Mouse (Mus musculus): ENCODE data around the gene Coq10b. TPM values are rescaled to one million over a fixed set of nuclear protein-coding genes. Genes with fewer than 3 reads are reported as not detected.

Coq10b gene
- total RNA-seq, 2 experiments from 2014 or later: 113 to 139 TPM

DNA sequence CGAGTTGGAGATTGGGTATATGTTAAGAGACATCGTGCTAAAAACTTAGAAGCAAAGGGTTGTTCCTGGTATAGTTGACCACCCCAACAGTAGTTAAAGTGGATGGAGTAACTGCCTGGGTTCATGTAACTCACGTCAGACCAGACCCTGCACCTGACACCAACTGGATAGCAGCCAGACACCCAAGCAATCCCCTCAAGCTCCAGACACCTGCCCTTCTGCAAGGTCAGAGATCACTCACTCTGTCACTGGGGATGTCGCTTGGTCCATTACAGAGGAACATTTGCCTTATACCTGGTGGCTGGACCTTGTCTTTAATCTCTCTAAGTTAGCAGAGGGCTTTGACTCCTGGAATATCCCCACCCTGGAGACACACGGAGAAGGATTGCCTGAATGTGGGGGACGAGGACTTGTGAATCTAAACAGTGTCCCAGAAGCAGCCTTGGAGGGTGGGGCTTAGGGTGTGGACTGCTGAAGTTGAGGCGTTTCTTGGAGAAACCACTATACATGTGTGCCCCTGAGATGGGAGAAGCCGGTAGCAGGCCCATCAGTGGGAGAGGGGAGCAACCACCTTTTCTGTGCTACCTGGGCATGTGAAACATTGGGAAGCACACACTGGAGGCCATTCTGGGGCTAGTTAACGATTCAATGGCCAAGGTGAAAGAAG, 54.5 kb downstream of the Coq10b start:
- no peak for DNase-seq (ENCODE audit: low spot score in 2 of 2)

DNA sequence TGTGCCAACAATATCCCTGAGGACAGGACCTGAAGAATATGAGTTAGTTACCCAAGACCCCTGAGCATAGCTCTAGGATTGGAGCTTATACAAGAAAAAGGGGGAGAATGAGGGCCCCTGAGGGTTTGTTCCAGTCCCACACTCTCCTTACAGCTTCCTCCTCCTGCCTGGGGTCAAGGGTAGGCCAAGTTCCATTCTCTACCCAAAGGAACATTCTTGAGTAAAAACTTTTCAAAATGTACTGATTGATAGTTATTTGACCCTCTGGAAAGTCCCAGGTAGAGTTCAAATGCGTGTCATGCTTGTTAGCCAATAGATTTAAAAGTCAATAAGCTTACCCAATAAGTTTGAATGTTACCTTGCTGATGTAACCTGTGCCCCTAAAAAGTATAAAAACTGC, 55.1 kb downstream of the Coq10b start:
- no peak for DNase-seq (ENCODE audit: low spot score in 2 of 2)

DNA sequence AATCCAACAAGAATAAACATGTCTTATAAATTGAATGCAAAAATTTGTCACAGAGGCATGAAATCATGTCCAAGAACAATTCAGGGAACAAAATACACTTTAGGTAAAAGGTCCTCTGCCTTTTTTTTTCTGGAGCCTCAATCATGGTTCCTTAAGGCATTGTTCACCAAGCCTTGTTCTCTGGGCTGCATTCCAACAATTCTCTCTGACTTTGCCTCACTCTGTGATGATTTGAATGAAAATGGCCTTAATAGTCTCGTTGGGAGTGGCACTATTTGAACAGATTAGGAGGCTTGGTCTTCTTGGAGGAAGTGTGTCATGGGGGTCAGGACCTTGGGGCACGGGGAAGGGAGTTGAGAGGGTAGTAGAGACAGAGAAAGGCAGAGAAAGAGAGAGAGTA, 55.9 kb downstream of the Coq10b start:
- no peak for DNase-seq (ENCODE audit: low spot score in 2 of 2)

DNA sequence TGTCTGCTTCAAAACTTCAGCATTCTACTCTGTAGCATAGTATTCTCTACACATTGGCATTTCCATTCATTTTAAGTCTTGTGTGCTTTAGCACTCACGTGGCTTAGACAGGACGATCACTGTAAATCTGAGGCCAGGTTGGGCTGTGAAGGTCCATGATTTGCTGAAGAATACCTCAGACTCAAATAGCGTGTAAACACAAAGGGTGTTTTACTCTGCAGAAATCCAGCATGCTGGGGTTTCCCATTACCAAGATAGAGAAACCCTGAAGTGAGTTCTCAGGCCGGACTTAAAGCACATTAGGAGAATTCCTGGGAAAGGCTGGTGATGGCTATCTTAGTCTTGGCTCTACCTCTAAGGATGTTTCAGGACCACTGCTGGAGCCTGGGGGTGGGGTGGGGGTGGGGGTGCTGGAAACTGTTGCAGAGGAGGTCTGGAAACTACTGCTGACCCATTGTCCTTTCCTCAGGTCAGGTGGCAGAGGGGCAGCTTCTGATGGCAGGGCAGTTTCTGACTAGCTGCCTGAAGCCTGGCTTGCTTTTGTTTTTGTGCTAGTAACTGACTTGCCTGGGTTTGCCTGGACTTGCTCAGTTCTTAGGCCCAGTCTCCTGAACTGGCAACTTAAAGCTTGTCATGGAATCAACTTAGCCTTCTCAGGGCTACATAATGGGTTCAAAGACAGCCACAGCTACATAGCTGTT, 56.6 kb downstream of the Coq10b start:
- no peak for DNase-seq (ENCODE audit: low spot score in 2 of 2)

Other genes with a start within 250 kb of the Coq10b start
- 10 to 100 TPM; 15.5 to 19.9 TPM for gene Ankrd44, start 126.4 kb upstream of the Coq10b start, total RNA-seq (2021)
- 100 to 1,000 TPM; 105 to 117 TPM for gene Sf3b1, start 25.3 kb upstream of the Coq10b start, total RNA-seq (2021)
- gene Hspe1, start 35.4 kb downstream of the Coq10b start, total RNA-seq (2021): 100 to 1,000 TPM; 720 to 924 TPM
- 1,000 to 10,000 TPM; 1,240 to 1,713 TPM for gene Hspd1, start 35.5 kb downstream of the Coq10b start, total RNA-seq (2021)
- gene Mob4, start 78.5 kb downstream of the Coq10b start, total RNA-seq (2021): 100 to 1,000 TPM; 230 to 477 TPM
- 10 to 100 TPM; 15.3 to 18.5 TPM for gene Rftn2, start 174.0 kb downstream of the Coq10b start, total RNA-seq (2021)
- gene Mars2, start 184.4 kb downstream of the Coq10b start, total RNA-seq (2021): 1 to 10 TPM; 6.2 to 7.3 TPM

All from adrenal gland, adult 18-20 months (tissue).